Mouse (Mus musculus): ENCODE measurements around the gene Gm47841. TPM values are rescaled to one million over a fixed set of nuclear protein-coding genes. Genes with fewer than 3 reads are reported as not detected.

Gene Gm47841
- polyA plus RNA-seq, 1 experiment, result not detected

GRCm38 (mm10) chr15:101042613-101043012, 4.6 kb downstream of the Gm47841 start:
- no peak for DNase-seq (ENCODE audit: low read depth)

- no peak for DNase-seq (ENCODE audit: low read depth)
These were observed 5.2 kb downstream of the Gm47841 start for GRCm38 (mm10) chr15:101041966-101042365.

DNA sequence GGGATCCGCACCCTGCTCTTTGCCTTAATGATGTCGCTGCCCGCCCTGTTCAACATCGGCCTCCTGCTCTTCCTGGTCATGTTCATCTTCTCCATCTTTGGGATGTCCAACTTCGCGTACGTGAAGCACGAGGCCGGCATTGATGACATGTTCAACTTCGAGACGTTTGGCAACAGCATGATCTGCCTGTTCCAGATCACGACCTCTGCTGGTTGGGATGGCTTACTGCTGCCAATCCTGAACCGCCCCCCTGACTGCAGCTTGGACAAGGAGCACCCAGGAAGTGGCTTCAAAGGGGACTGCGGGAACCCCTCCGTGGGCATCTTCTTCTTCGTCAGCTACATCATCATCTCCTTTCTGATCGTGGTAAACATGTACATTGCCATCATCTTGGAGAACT, 7.5 kb downstream of the Gm47841 start:
- no peak for DNase-seq (ENCODE audit: low read depth)

GRCm38 (mm10) chr15:101028960-101029359, 18.2 kb downstream of the Gm47841 start:
- no peak for DNase-seq (ENCODE audit: low read depth)

GRCm38 (mm10) chr15:101011352-101011751, 35.8 kb downstream of the Gm47841 start:
- no peak for DNase-seq (ENCODE audit: low read depth)

GRCm38 (mm10) chr15:101008386-101009010, 38.7 kb downstream of the Gm47841 start:
- DNase-seq (ENCODE audit: low read depth), result no peak

- no peak for DNase-seq (ENCODE audit: low read depth)
These were observed 40.0 kb downstream of the Gm47841 start for GRCm38 (mm10) chr15:101007236-101007635.

- DNase-seq (ENCODE audit: low read depth), result no peak
These were observed 40.8 kb downstream of the Gm47841 start for GRCm38 (mm10) chr15:101006251-101007040.

DNA sequence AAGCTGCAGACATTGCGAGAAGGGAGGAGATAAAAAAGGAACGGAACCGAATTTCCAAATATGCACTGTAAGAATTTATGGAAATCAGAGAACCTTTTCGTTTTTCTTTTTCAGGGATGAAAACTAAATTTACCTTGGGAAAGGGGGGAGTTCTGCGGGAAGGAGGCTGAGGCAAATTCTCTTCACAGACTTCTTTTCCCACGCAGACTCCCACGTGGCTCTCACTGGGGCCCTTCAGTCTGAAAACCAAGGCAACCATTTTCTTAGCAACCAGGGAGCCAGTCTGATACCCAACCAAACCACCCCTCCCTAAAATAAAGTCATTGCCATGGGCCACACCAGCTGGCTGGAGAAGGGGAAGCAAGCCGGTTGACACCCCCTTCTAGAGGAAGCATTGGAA, 41.5 kb downstream of the Gm47841 start:
- DNase-seq (ENCODE audit: low read depth), result no peak

GRCm38 (mm10) chr15:101004538-101004937, 42.7 kb downstream of the Gm47841 start:
- no peak for DNase-seq (ENCODE audit: low read depth)

- no peak for DNase-seq (ENCODE audit: low read depth)
These were observed 44.7 kb downstream of the Gm47841 start for GRCm38 (mm10) chr15:101002466-101002865.

- DNase-seq (ENCODE audit: low read depth), result no peak
These were observed 45.5 kb downstream of the Gm47841 start for GRCm38 (mm10) chr15:101001685-101002084.

- DNase-seq (ENCODE audit: low read depth), result no peak
These were observed 50.1 kb downstream of the Gm47841 start for GRCm38 (mm10) chr15:100997090-100997489.

Other genes starting within 250 kb of the Gm47841 start
- gene Scn8a, start 177.5 kb downstream of the Gm47841 start, polyA plus RNA-seq (2012; rRNA removed), result 1.1 and 1.6 TPM in 2 replicates
- gene Fignl2, start 31.2 kb upstream of the Gm47841 start, polyA plus RNA-seq (2012; rRNA removed), result 4.8 and 5.1 TPM in 2 replicates
- gene Ankrd33, start 68.4 kb upstream of the Gm47841 start, polyA plus RNA-seq (2012; rRNA removed), result not detected in 2 replicates
- gene Acvrl1, start 81.1 kb upstream of the Gm47841 start, polyA plus RNA-seq (2012; rRNA removed), result 45.9 and 52.0 TPM in 2 replicates
- 32.7 and 35.4 TPM in 2 replicates for gene Acvr1b, start 126.7 kb upstream of the Gm47841 start, polyA plus RNA-seq (2012; rRNA removed)
- gene Grasp, start 176.8 kb upstream of the Gm47841 start, polyA plus RNA-seq (2012; rRNA removed), result 6.9 and 8.5 TPM in 2 replicates
- gene Nr4a1, start 206.9 kb upstream of the Gm47841 start, polyA plus RNA-seq (2012; rRNA removed), result 18.2 and 36.9 TPM in 2 replicates
- gene Atg101, start 236.9 kb upstream of the Gm47841 start, polyA plus RNA-seq (2012; rRNA removed), result 36.8 and 42.7 TPM in 2 replicates
- gene 6030408B16Rik, start 245.8 kb upstream of the Gm47841 start, polyA plus RNA-seq (2012; rRNA removed), result 10.3 and 11.5 TPM in 2 replicates

All from gonadal fat pad, adult 2 months (tissue).